Mouse (Mus musculus) forebrain, postnatal 0 days (tissue): ENCODE results near the gene Abcg4. TPM values are rescaled to one million over a fixed set of nuclear protein-coding genes. Genes with fewer than 3 reads are reported as not detected.

Experiments
- ATAC-seq: fragments of 200-750 bp; cut with Nextera tagmentation; 2 replicates; pipeline ENCODE4 v1.8.0; 2017; ENCODE audit warnings: mild to moderate bottlenecking, moderate library complexity
- DNase-seq: peaks from one replicate; pipeline ENCODE4 v3.0.0-alpha.2; 2015
- H3K27ac ChIP-seq: fragments of 300-500 bp; sonication (generic); 2 replicates; pipeline ENCODE4 v1.5.1; 2014; ENCODE audit warnings: low read depth, mild to moderate bottlenecking, antibody characterized with exemption, low read length, moderate library complexity, mixed read lengths
- H3K27me3 ChIP-seq: fragments of 300-500 bp; sonication (generic); 2 replicates; pipeline ENCODE4 v1.6.1; 2014; ENCODE audit warnings: mild to moderate bottlenecking, low read length, mixed read lengths; ENCODE audit not compliant: insufficient read depth
- H3K36me3 ChIP-seq: fragments of 300-500 bp; sonication (generic); 2 replicates; pipeline ENCODE4 v1.6.1; 2014; ENCODE audit warnings: mild to moderate bottlenecking, moderate library complexity; ENCODE audit not compliant: insufficient read depth
- H3K4me1 ChIP-seq: fragments of 300-500 bp; sonication (generic); 2 replicates; pipeline ENCODE4 v1.6.1; 2014; ENCODE audit warnings: antibody characterized with exemption; ENCODE audit not compliant: insufficient read depth
- H3K4me2 ChIP-seq: fragments of 300-500 bp; sonication (generic); 2 replicates; pipeline ENCODE4 v1.6.1; 2014; ENCODE audit warnings: low read depth, mild to moderate bottlenecking, moderate library complexity
- H3K4me3 ChIP-seq: fragments of 300-500 bp; sonication (generic); 2 replicates; pipeline ENCODE4 v1.5.1; 2014; ENCODE audit warnings: low read depth, low read length, mixed read lengths
- H3K9ac ChIP-seq: fragments of 300-500 bp; sonication (generic); 2 replicates; pipeline ENCODE4 v1.6.1; 2014; ENCODE audit warnings: mild to moderate bottlenecking
- H3K9me3 ChIP-seq: fragments of 300-500 bp; sonication (generic); 2 replicates; pipeline ENCODE4 v1.6.1; 2016; ENCODE audit warnings: low read length
- CTCF ChIP-seq: sonication (generic); IDR thresholded peaks from 2 replicates; pipeline ENCODE4 v1.5.1; 2016; ENCODE audit warnings: antibody characterized with exemption, control low read depth, low read depth
- WGBS: fragments of 180-500 bp; shearing (Covaris S2); extraction: QIAGEN DNeasy Blood & Tissue Kit; methylation state at CpG from one replicate; pipeline ENCODE4 v1.1.7; 2014; 5-methylcytosine and 5-hydroxymethylcytosine counted together
- polyA plus RNA-seq: library from polyadenylated mRNA; unstranded; fragments of >200 nt; fragmentation: Nextera tagmentation; extraction: Ambion mirVana; gene quantifications from 2 replicates; pipeline ENCODE4 v1.2.1, GENCODE M21; 2015
- total RNA-seq: library from RNA; depleted of rRNA; stranded (reverse); fragments of >200 nt; gene quantifications from 2 replicates; pipeline ENCODE4 v1.2.3, GENCODE M21; 2014

Gene Abcg4
- total and polyA plus RNA-seq, 2 experiments from 2014 or later = 20.4 to 45.2 TPM

DNA sequence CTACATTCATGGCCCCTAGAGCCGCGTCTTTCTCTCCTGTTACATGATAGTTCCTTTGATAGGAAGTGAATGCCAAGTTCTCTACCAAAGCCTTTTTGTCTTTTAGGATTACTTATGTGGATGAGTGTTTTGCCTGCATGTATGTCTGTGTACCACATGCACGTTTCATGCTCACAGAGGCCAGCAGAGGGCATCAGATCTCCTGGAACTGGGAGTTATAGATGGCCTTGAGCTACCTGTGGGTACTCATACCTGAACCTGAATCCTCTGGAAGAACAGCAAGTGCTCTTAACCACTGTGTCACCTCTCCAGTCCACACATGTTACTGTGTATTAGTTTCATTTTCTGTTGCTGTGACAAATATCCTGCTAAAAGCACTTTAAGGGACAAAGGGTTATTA, 4.1 kb upstream of the Abcg4 start:
- Histone ChIP-seq H3K9ac (no peak overlapping the region), H3K4me3 (no peak overlapping the region), H3K27me3 (no peaks in the 10 kb centered on the region), H3K9me3 (no peaks in the 10 kb centered on the region), H3K36me3 (peaks cover 50% of the 10 kb centered on the region), H3K4me1 (peaks cover 6% of the 10 kb centered on the region; the same call in 1 of the 2 replicates), H3K27ac (no peak overlapping the region), H3K4me2 (no peak overlapping the region)
- TF ChIP-seq CTCF = peak; percentile 74
- ATAC-seq = no peak
- 63% methylated on average over 3 of the region's 3 CpGs for WGBS
- peak; percentile 64 for DNase-seq

- peak overlapping the region; percentile 77 for H3K4me2 ChIP-seq
- no peak for ATAC-seq
- H3K4me1 ChIP-seq = peaks cover 11% of the 10 kb centered on the region; the same call in 1 of the 2 replicates
- no peaks in the 10 kb centered on the region for H3K27me3 ChIP-seq
- peaks cover 26% of the 10 kb centered on the region for H3K36me3 ChIP-seq
- no peak for DNase-seq
- H3K27ac ChIP-seq = peak overlapping the region; percentile 77; the same call in 1 of the 2 replicates
- WGBS = 9% methylated on average over 11 of the region's 11 CpGs
- peak overlapping the region; percentile 90 for H3K9ac ChIP-seq
- no peaks in the 10 kb centered on the region for H3K9me3 ChIP-seq
- H3K4me3 ChIP-seq = peak overlapping the region; percentile 88
- TF ChIP-seq CTCF = no peak
Measured at GRCm38 (mm10) chr9:44288959-44289291, 510 bp upstream of the Abcg4 start.

- H3K4me3 ChIP-seq = peak overlapping the region; percentile 88
- H3K4me1 ChIP-seq = peaks cover 11% of the 10 kb centered on the region; the same call in 1 of the 2 replicates
- TF ChIP-seq CTCF = no peak; the same call in 1 of the 2 replicates
- ATAC-seq (peak; percentile 62), DNase-seq (peak; percentile 60)
- WGBS = 3% methylated on average over 39 of the region's 47 CpGs
- no peaks in the 10 kb centered on the region for H3K27me3 ChIP-seq
- H3K9me3 ChIP-seq = no peaks in the 10 kb centered on the region
- H3K36me3 ChIP-seq = peaks cover 17% of the 10 kb centered on the region; the same call in 1 of the 2 replicates
- H3K9ac ChIP-seq = peak overlapping the region; percentile 90
- H3K4me2 ChIP-seq = peak overlapping the region; percentile 77
- peak overlapping the region; percentile 77 for H3K27ac ChIP-seq
Measured at GRCm38 (mm10) chr9:44287401-44288075, 877 bp downstream of the Abcg4 start.

GRCm38 (mm10) chr9:44287003-44287400, 1.4 kb downstream of the Abcg4 start:
- H3K9me3 ChIP-seq = no peaks in the 10 kb centered on the region
- no peaks in the 10 kb centered on the region for H3K27me3 ChIP-seq
- H3K36me3 ChIP-seq = peaks cover 14% of the 10 kb centered on the region; the same call in 1 of the 2 replicates
- H3K27ac ChIP-seq = peak overlapping the region; percentile 77
- peak overlapping the region; percentile 90 for H3K9ac ChIP-seq
- H3K4me1 ChIP-seq = peaks cover 11% of the 10 kb centered on the region; the same call in 1 of the 2 replicates
- H3K4me3 ChIP-seq = peak overlapping the region; percentile 88
- DNase-seq (peak; percentile 28), ATAC-seq (peak; percentile 7; the same call in 1 of the 2 replicates)
- TF ChIP-seq CTCF = no peak
- 9% methylated on average over 11 of the region's 11 CpGs for WGBS
- peak overlapping the region; percentile 77 for H3K4me2 ChIP-seq

DNA sequence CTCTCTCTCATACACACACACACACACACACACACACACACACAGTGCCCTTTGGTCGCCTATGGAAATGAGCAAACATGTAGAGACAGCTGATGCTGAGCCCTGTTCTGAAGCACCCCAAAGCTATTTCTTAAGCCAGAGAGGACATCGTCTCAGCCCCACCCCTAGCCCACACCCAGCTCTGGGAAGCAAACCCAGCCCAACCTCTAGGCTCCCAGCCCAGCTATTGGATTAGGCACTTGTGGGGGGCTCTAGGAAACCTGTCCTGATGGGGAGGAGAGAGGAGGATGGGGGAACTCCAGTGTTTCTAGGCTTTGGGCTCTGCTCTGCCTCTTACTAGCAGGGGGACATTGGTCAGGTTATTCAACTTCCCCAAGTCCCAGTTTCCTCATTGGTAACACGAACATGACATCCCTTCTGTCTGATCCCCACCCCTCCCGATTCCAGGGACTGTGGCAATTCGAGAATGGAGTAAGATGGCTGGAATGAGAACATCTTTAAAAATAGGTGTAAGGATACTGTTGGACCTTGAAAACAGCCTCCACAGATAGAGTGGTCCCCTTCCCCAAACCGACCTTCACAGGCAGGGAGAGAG, 2.1 kb downstream of the Abcg4 start:
- ATAC-seq (no peak), DNase-seq (no peak)
- peaks cover 11% of the 10 kb centered on the region; the same call in 1 of the 2 replicates for H3K4me1 ChIP-seq
- H3K4me2 ChIP-seq = peak overlapping the region; percentile 77
- 10% methylated on average over 6 of the region's 6 CpGs for WGBS
- H3K9me3 ChIP-seq = no peaks in the 10 kb centered on the region
- no peaks in the 10 kb centered on the region for H3K27me3 ChIP-seq
- peak overlapping the region; percentile 37; the same call in 1 of the 2 replicates for H3K9ac ChIP-seq
- TF ChIP-seq CTCF = no peak
- no peak overlapping the region for H3K27ac ChIP-seq
- peak overlapping the region; percentile 88 for H3K4me3 ChIP-seq
- H3K36me3 ChIP-seq = peaks cover 14% of the 10 kb centered on the region; the same call in 1 of the 2 replicates

DNA sequence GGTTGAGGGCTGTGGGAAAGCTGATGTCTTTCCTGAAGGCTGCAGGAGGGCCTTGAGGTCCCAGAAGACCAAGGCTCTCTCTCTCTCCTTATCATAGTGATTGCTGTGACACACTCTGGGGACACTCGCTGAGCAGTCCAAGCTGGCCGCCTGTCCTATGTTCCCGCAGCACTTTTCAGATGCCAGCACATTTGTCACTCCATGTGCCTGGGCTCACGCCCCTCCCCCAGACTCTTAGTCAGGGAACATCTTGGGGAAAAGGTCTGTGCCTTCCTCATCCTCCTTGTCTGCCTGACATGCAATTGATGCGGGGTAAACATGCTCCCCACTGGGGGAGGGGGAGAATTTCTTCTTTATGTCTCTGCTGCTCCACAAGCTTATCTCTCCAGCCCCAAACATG, 5.2 kb downstream of the Abcg4 start:
- peaks cover 42% of the 10 kb centered on the region for H3K36me3 ChIP-seq

DNA sequence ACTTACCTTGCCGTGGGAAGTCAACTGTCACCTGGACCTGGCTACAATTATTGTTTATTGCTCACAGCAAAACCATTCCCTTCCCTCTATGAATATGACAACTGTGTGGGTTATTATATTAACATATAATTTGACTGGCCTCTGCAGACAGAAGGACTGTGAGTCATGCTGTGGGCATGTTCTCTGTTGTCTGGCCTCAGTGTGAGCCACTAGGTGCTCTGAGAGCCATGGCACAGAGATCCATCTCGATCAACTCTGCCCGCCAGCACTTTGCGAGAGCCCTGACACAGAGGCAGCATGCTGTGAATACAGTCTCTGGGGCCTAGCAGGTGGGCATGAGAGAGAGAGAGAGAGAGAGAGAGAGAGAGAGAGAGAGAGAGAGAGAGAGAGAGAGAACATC, 18.4 kb downstream of the Abcg4 start:
- no peak overlapping the region for H3K9ac ChIP-seq
- ATAC-seq = no peak
- no peak for DNase-seq
- no peak overlapping the region for H3K27ac ChIP-seq
- H3K27me3 ChIP-seq = no peaks in the 10 kb centered on the region
- no peak overlapping the region for H3K4me2 ChIP-seq
- H3K4me3 ChIP-seq = no peak overlapping the region
- no peak for TF ChIP-seq CTCF
- H3K4me1 ChIP-seq = peaks cover 4% of the 10 kb centered on the region
- H3K9me3 ChIP-seq = no peaks in the 10 kb centered on the region
- 92% methylated on average over 4 of the region's 4 CpGs for WGBS
- H3K36me3 ChIP-seq = peaks cover 19% of the 10 kb centered on the region

More for the DNA sequence above, 5.2 kb downstream of the Abcg4 start:
- DNase-seq = no peak
- Histone ChIP-seq H3K4me2 (no peak overlapping the region), H3K4me3 (no peak overlapping the region), H3K9ac (no peak overlapping the region), H3K9me3 (no peaks in the 10 kb centered on the region), H3K27me3 (no peaks in the 10 kb centered on the region), H3K4me1 (peaks cover 5% of the 10 kb centered on the region; the same call in 1 of the 2 replicates), H3K27ac (no peak overlapping the region)
- WGBS = 79% methylated on average over 5 of the region's 5 CpGs
- no peak for ATAC-seq
- no peak for TF ChIP-seq CTCF
